Mouse (Mus musculus) leukemia stem cell, adult 10-12 weeks (primary cell): ENCODE results near the gene F8a. TPM values are rescaled to one million over a fixed set of nuclear protein-coding genes. Genes with fewer than 3 reads are reported as not detected.

Experiments
- polyA plus RNA-seq: library from polyadenylated mRNA; stranded (reverse); fragments of >175 nt; gene quantifications from 2 replicates; pipeline ENCODE4 v1.2.3, GENCODE M21; 2012; ENCODE audit warnings: low replicate concordance

F8a gene
- 17.9 and 29.9 TPM in 2 replicates for polyA plus RNA-seq

GRCm38 (mm10) chrX:73227914-73228605, at the start of gene F8a:
F8a (plus strand) TSS chrX:73228291.

GRCm38 (mm10) chrX:73191934-73192333, 36.2 kb upstream of the F8a start, which contains the start of gene Xlr3b:
Xlr3b (plus strand) TSS chrX:73192207.

GRCm38 (mm10) chrX:73213819-73214564, 14.1 kb upstream of the F8a start, which contains the start of gene Xlr4b:
Xlr4b (plus strand) TSS chrX:73214333.

GRCm38 (mm10) chrX:73242821-73243325, 14.8 kb downstream of the F8a start, which contains the start of gene Xlr4c:
Xlr4c (minus strand) TSS chrX:73243130.

GRCm38 (mm10) chrX:73265270-73265669, 37.2 kb downstream of the F8a start, which contains the start of gene Xlr3c:
Xlr3c (minus strand) TSS chrX:73265390.

Other genes starting within 250 kb of the F8a start
- not detected in 2 replicates for gene Zfp185, start 241.0 kb upstream of the F8a start, polyA plus RNA-seq
- not detected in 2 replicates for gene Pnma5, start 191.2 kb upstream of the F8a start, polyA plus RNA-seq
- gene Pnma3, start 163.5 kb upstream of the F8a start, polyA plus RNA-seq, result 0.11 TPM in 1 of 2 replicates, not detected in the other
- 0.15 TPM in 1 of 2 replicates, not detected in the other for gene Xlr4a, start 145.8 kb upstream of the F8a start, polyA plus RNA-seq
- gene Xlr3a, start 131.2 kb upstream of the F8a start, polyA plus RNA-seq, result not detected in 2 replicates
- gene Gm14685, start 111.2 kb upstream of the F8a start, polyA plus RNA-seq, result 0.14 TPM in 1 of 2 replicates, not detected in the other
- gene Xlr5b, start 79.5 kb upstream of the F8a start, polyA plus RNA-seq, result not detected in 2 replicates
- gene DXBay18, start 78.8 kb upstream of the F8a start, polyA plus RNA-seq, result not detected in 2 replicates
- not detected in 2 replicates for gene Spin2d, start 51.3 kb upstream of the F8a start, polyA plus RNA-seq
- not detected in 2 replicates for gene Xlr3b, start 36.1 kb upstream of the F8a start, polyA plus RNA-seq
- gene Xlr4b, start 14.0 kb upstream of the F8a start, polyA plus RNA-seq, result 0.92 and 1.4 TPM in 2 replicates
- gene Xlr4c, start 14.8 kb downstream of the F8a start, polyA plus RNA-seq, result 0.73 and 2.7 TPM in 2 replicates
- gene Xlr3c, start 37.1 kb downstream of the F8a start, polyA plus RNA-seq, result not detected in 2 replicates
- not detected in 2 replicates for gene Xlr5a, start 64.7 kb downstream of the F8a start, polyA plus RNA-seq
- not detected in 2 replicates for gene Xlr5c, start 64.7 kb downstream of the F8a start, polyA plus RNA-seq
- gene Gm45015, start 108.5 kb downstream of the F8a start, polyA plus RNA-seq, result not detected in 2 replicates
- 0.93 and 1.5 TPM in 2 replicates for gene Zfp275, start 114.3 kb downstream of the F8a start, polyA plus RNA-seq
- gene Gm18336, start 170.4 kb downstream of the F8a start, polyA plus RNA-seq, result not detected in 2 replicates
- gene Zfp92, start 182.8 kb downstream of the F8a start, polyA plus RNA-seq, result 0.05 TPM in 1 of 2 replicates, not detected in the other
- not detected in 2 replicates for gene Trex2, start 207.1 kb downstream of the F8a start, polyA plus RNA-seq
- gene Haus7, start 230.8 kb downstream of the F8a start, polyA plus RNA-seq, result 1.0 and 2.9 TPM in 2 replicates